Mouse (Mus musculus) stomach, postnatal 0 days (tissue): Measurements from ENCODE around the gene Zkscan14. TPM values are rescaled to one million over a fixed set of nuclear protein-coding genes. Genes with fewer than 3 reads are reported as not detected.

Experiments used
- ATAC-seq: fragments of 200-750 bp; cut with Nextera tagmentation; 2 replicates; pipeline ENCODE4 v1.8.0; 2017; ENCODE audit not compliant: low FRiP score, low TSS enrichment
- DNase-seq: peaks from one replicate; pipeline ENCODE4 v3.0.0-alpha.2; 2016; ENCODE audit warnings: low spot score
- H3K27ac ChIP-seq: fragments of 300-500 bp; sonication (generic); replicated peaks from 2 replicates; pipeline ENCODE4 v1.5.1; 2014; ENCODE audit warnings: mild to moderate bottlenecking, control low read depth
- H3K27me3 ChIP-seq: fragments of 300-500 bp; sonication (generic); 2 replicates; pipeline ENCODE4 v1.6.1; 2014; ENCODE audit warnings: low read length; ENCODE audit not compliant: control insufficient read depth, insufficient read depth
- H3K36me3 ChIP-seq: fragments of 300-500 bp; sonication (generic); 2 replicates; pipeline ENCODE4 v1.6.1; 2014; ENCODE audit warnings: low read length, mixed read lengths; ENCODE audit not compliant: control insufficient read depth, insufficient read depth
- H3K4me1 ChIP-seq: fragments of 300-500 bp; sonication (generic); replicated peaks from 2 replicates; pipeline ENCODE4 v1.6.1; 2014; ENCODE audit warnings: antibody characterized with exemption; ENCODE audit not compliant: control insufficient read depth, insufficient read depth
- H3K4me2 ChIP-seq: fragments of 300-500 bp; sonication (generic); replicated peaks from 2 replicates; pipeline ENCODE4 v1.6.1; 2014; ENCODE audit warnings: low read depth, mild to moderate bottlenecking, control low read depth, moderate library complexity
- H3K4me3 ChIP-seq: fragments of 300-500 bp; sonication (generic); 2 replicates; pipeline ENCODE4 v1.5.1; 2014; ENCODE audit warnings: low read depth, low read length, control low read depth
- H3K9ac ChIP-seq: fragments of 300-500 bp; sonication (generic); 2 replicates; pipeline ENCODE4 v1.6.1; 2014; ENCODE audit warnings: mild to moderate bottlenecking, low read length, control low read depth, mixed read lengths
- H3K9me3 ChIP-seq: fragments of 300-500 bp; sonication (generic); 2 replicates; pipeline ENCODE4 v1.6.1; 2016; ENCODE audit warnings: low read length; ENCODE audit not compliant: control insufficient read depth
- CTCF ChIP-seq: IDR thresholded peaks from 2 replicates; pipeline ENCODE4 v1.5.1; 2016; ENCODE audit warnings: antibody characterized with exemption, low read depth, mild to moderate bottlenecking, moderate library complexity
- EP300 ChIP-seq: optimal IDR thresholded peaks from 2 replicates; pipeline ENCODE3; 2016; ENCODE audit warnings: antibody characterized with exemption
- WGBS: fragments of 180-500 bp; shearing (Covaris S2); extraction: QIAGEN DNeasy Blood & Tissue Kit; methylation state at CpG from one replicate; pipeline ENCODE4 v1.1.7; 2014; 5-methylcytosine and 5-hydroxymethylcytosine counted together
- polyA plus RNA-seq: library from polyadenylated mRNA; unstranded; fragments of >200 nt; fragmentation: Nextera tagmentation; extraction: Ambion mirVana; gene quantifications from 2 replicates; pipeline ENCODE4 v1.2.1, GENCODE M21; 2015

Gene Zkscan14
- polyA plus RNA-seq, 1 experiment from 2014 or later = 9.1 TPM

DNA sequence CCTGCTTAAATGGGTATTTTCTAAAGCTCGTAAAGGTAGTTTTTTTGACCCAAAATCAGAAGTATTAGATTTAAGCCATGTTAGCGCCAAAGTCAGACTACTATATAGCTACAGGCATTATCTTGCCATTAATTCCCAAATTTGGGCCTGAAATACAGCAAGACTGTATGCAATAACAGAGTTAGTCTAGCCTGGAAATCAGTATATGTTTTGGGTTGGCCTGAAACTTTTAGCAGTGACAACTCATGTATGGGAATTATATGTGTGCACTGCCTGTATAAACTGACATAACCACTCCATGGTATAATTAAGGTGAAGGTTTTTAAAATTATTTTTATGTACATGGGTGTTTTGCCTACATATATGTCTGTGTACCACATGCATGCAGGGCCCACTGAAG is 9.7 kb downstream of the Zkscan14 start, which contains the start of gene Atp5j2:
TSS of gene Atp5j2 (minus strand) at position 101 of the 400 bp plus-strand sequence.
- H3K9me3 ChIP-seq = no peaks in the 10 kb centered on the region
- H3K4me2 ChIP-seq = peak within 1 kb of the TSS; percentile 86
- DNase-seq = no peak
- peaks cover 5% of the 10 kb centered on the region; the same call in 1 of the 2 replicates for H3K4me1 ChIP-seq
- ATAC-seq = no peak
- peak within 1 kb of the TSS; percentile 93 for H3K27ac ChIP-seq
- 89% methylated on average over 2 of the region's 2 CpGs for WGBS
- peak within 1 kb of the TSS; percentile 94 for H3K9ac ChIP-seq
- H3K27me3 ChIP-seq = no peaks in the 10 kb centered on the region
- H3K36me3 ChIP-seq = peaks cover 11% of the 10 kb centered on the region; the same call in 1 of the 2 replicates
- TF ChIP-seq CTCF (no peak), EP300 (no peak)
- peak within 1 kb of the TSS; percentile 76 for H3K4me3 ChIP-seq

DNA sequence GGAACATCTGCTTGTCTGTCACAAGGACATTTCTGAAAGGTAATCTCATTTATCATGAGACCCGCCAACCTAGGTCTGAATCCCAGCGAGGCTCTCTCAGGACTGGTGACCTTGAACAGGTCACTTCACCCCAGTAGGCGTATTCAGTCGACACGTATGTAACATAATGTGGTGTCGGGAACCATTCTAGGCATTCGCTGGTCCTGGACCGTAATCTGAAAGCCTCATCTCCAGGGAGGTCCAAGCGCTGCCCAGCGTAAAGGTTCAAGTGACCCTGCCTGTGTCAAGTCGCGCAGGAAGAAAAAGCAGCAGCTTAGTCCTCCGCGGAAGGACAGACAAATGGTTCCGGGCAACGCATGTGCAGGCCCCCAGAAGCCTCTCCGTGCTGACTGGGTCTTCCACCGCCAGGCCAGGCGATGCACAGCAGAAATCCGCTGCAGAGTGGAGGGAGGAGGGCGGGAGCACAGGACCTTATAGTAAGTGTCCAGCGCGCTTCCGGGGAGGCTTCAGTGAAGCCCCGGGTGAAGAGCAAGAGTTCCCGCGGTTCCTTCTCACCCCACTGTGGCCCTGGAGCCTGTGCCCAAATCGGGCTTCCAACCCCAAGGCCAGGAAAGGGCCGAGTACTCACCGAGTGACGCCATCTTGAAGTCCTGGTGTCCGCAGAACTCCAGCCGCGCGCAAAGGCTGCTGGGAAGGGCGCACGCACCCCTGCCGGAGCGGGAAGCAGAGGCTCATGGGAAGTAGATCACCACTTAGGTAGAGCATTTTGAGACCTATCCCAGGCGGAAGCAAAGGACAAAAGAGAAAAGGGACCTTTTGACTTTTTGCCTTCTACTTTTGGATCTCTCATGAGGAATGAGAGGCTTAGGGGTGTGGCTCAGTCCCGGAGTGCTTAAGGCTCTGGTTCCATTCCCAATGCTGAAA is 10.5 kb downstream of the Zkscan14 start:
- H3K4me2 ChIP-seq = peak overlapping the region; percentile 86
- H3K4me3 ChIP-seq = peak overlapping the region; percentile 76
- peak; percentile 93 for ATAC-seq
- DNase-seq = peak; percentile 95
- no peaks in the 10 kb centered on the region for H3K9me3 ChIP-seq
- peak overlapping the region; percentile 94 for H3K9ac ChIP-seq
- no peak for TF ChIP-seq CTCF
- TF ChIP-seq EP300 = no peak
- no peaks in the 10 kb centered on the region for H3K27me3 ChIP-seq
- peak overlapping the region; percentile 93 for H3K27ac ChIP-seq
- H3K36me3 ChIP-seq = peaks cover 15% of the 10 kb centered on the region; the same call in 1 of the 2 replicates
- peaks cover 5% of the 10 kb centered on the region; the same call in 1 of the 2 replicates for H3K4me1 ChIP-seq
- WGBS = under 1% methylated on average over 41 of the region's 41 CpGs

DNA sequence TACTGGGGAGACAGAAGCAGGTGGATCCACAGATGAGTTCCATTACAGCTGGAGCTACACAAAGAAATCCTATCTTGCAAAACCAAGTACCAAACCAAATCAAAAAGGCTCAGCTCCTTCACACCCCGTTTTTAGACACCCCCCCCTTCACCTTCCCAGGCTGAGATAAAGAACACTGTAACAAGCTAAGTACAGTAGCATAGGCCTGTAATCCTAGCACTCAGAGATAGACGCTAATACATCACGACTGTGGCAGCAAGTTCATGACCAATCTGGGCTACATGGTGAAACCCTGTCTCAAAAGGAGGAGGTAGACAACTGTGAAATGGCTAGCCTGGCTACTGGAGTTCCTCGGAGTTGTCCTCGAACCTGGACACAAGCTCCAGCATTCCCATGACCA is 11.3 kb downstream of the Zkscan14 start:
- peak overlapping the region; percentile 86 for H3K4me2 ChIP-seq
- no peak for DNase-seq
- peaks cover 5% of the 10 kb centered on the region; the same call in 1 of the 2 replicates for H3K4me1 ChIP-seq
- peak overlapping the region; percentile 93 for H3K27ac ChIP-seq
- peak overlapping the region; percentile 76 for H3K4me3 ChIP-seq
- no peaks in the 10 kb centered on the region for H3K9me3 ChIP-seq
- no peak for ATAC-seq
- 26% methylated on average over 5 of the region's 5 CpGs for WGBS
- TF ChIP-seq CTCF (no peak), EP300 (no peak)
- H3K27me3 ChIP-seq = no peaks in the 10 kb centered on the region
- peaks cover 10% of the 10 kb centered on the region; the same call in 1 of the 2 replicates for H3K36me3 ChIP-seq
- H3K9ac ChIP-seq = peak overlapping the region; percentile 94

GRCm38 (mm10) chr5:145189416-145189815 is 12.3 kb downstream of the Zkscan14 start:
- Histone ChIP-seq H3K4me3 (no peak overlapping the region), H3K4me2 (no peak overlapping the region), H3K27me3 (no peaks in the 10 kb centered on the region), H3K36me3 (peaks cover 10% of the 10 kb centered on the region; the same call in 1 of the 2 replicates), H3K4me1 (peaks cover 5% of the 10 kb centered on the region; the same call in 1 of the 2 replicates), H3K9me3 (no peaks in the 10 kb centered on the region), H3K27ac (no peak overlapping the region), H3K9ac (no peak overlapping the region)
- WGBS = 79% methylated on average over 6 of the region's 6 CpGs
- ATAC-seq (no peak), DNase-seq (no peak)
- no peak for TF ChIP-seq EP300
- no peak for TF ChIP-seq CTCF

- peaks cover under 1% of the 10 kb centered on the region; the same call in 1 of the 2 replicates for H3K4me1 ChIP-seq
- H3K36me3 ChIP-seq = peaks cover 27% of the 10 kb centered on the region
- H3K9me3 ChIP-seq = no peaks in the 10 kb centered on the region
- no peak for ATAC-seq
- H3K27ac ChIP-seq = no peak overlapping the region
- TF ChIP-seq EP300 (no peak), CTCF (no peak)
- 86% methylated on average over 2 of the region's 2 CpGs for WGBS
- no peaks in the 10 kb centered on the region for H3K27me3 ChIP-seq
- no peak overlapping the region for H3K4me3 ChIP-seq
- DNase-seq = no peak
- no peak overlapping the region for H3K4me2 ChIP-seq
- H3K9ac ChIP-seq = no peak overlapping the region
Observed at GRCm38 (mm10) chr5:145185244-145185643, 16.4 kb downstream of the Zkscan14 start.
